9 mouse cellular contexts compared by ENCODE assay signal in genomic region chrX:48899555-48899954, GRCm38 (mm10). TPM values are rescaled to one million over a fixed set of nuclear protein-coding genes. Genes with fewer than 3 reads are reported as not detected.
DNase-seq lines count a peak whose midpoint lies in the region; ATAC-seq and TF ChIP-seq lines count a peak whose summit lies in the region.
"Had no signal": no experiment of that assay in that cellular context is flagged by ENCODE, and none has a peak within 500 bp of the region (broad histone marks: within the 10 kb centered on the region; RNA-seq: fewer than 3 reads in every experiment).

No protein-coding gene starts in this region.

- no peak overlapping the region for H3K9ac ChIP-seq in kidney, postnatal 0 days (ENCODE audit: low read depth, low read length)
- no peak overlapping the region for H3K9ac ChIP-seq in kidney, embryonic 14.5 days (ENCODE audit: low read depth, low read length)
- H3K9ac ChIP-seq: limb, embryonic 12.5 days had no signal

- TF ChIP-seq CTCF in kidney, postnatal 0 days (IDR thresholded peaks at IDR 0.05; ENCODE audit: low read depth): peak; percentile 76

- no peaks in the 10 kb centered on the region for H3K9me3 ChIP-seq in kidney, postnatal 0 days (replicated peaks; ENCODE audit: low read length)
- H3K9me3 ChIP-seq in kidney, embryonic 14.5 days (ENCODE audit: control insufficient read depth, low read length): no peaks in the 10 kb centered on the region
- H3K9me3 ChIP-seq: limb, embryonic 12.5 days had no signal

- WGBS in kidney, postnatal 0 days: 43% methylated on average over 5 of the region's 5 CpGs
- WGBS in kidney, embryonic 14.5 days: 53% methylated on average over 5 of the region's 5 CpGs

- H3K36me3 ChIP-seq in kidney, postnatal 0 days (ENCODE audit: insufficient read depth, low read length): no peaks in the 10 kb centered on the region
- no peaks in the 10 kb centered on the region for H3K36me3 ChIP-seq in kidney, embryonic 14.5 days (ENCODE audit: control insufficient read depth, insufficient read depth, low read length)
- H3K36me3 ChIP-seq: limb, embryonic 12.5 days had no signal

- DNase-seq in adrenal gland, postnatal 10 days: peak; percentile 39
- no peak for DNase-seq in adrenal gland, adult 8-10 months
- peak; percentile 43 for DNase-seq in kidney, postnatal 0 days (ENCODE audit: low spot score)
- peak; percentile 50 for DNase-seq in 3T3-L1 (ENCODE audit: low read depth, low spot score)
- peak; percentile 41 for DNase-seq in embryo, embryonic 10.5 days (ENCODE audit: low spot score)
- peak; percentile 31 for DNase-seq in naive thymus-derived CD4-positive, alpha-beta T cell, adult 2 months (ENCODE audit: low read depth)

- no peak for ATAC-seq in kidney, postnatal 0 days (replicated peaks; ENCODE audit: low FRiP score, low read depth)
- ATAC-seq in kidney, embryonic 14.5 days (ENCODE audit: low FRiP score, low TSS enrichment): no peak
- ATAC-seq in inflammation-experienced regulatory T-cells, adult 6 months: no peak

- no peaks in the 10 kb centered on the region for H3K27me3 ChIP-seq in kidney, postnatal 0 days (ENCODE audit: insufficient read depth, low read length)
- no peaks in the 10 kb centered on the region for H3K27me3 ChIP-seq in kidney, embryonic 14.5 days (ENCODE audit: control insufficient read depth, insufficient read depth, low read length)
- H3K27me3 ChIP-seq: limb, embryonic 12.5 days had no signal

- no peak overlapping the region for H3K4me2 ChIP-seq in kidney, postnatal 0 days (ENCODE audit: low read length)
- no peak overlapping the region for H3K4me2 ChIP-seq in kidney, embryonic 14.5 days (replicated peaks; ENCODE audit: low read depth, low read length)
- H3K4me2 ChIP-seq: limb, embryonic 12.5 days had no signal

- H3K4me3 ChIP-seq in kidney, postnatal 0 days (replicated peaks; ENCODE audit: low read depth, low read length): no peak overlapping the region
- no peak overlapping the region for H3K4me3 ChIP-seq in kidney, embryonic 14.5 days (ENCODE audit: low read length)
- H3K4me3 ChIP-seq: limb, embryonic 12.5 days had no signal

- no peak overlapping the region for H3K27ac ChIP-seq in kidney, postnatal 0 days
- no peak overlapping the region for H3K27ac ChIP-seq in kidney, embryonic 14.5 days (ENCODE audit: low read depth, low read length)
- H3K27ac ChIP-seq: limb, embryonic 12.5 days had no signal

- H3K4me1 ChIP-seq in kidney, postnatal 0 days (replicated peaks; ENCODE audit: insufficient read depth, low read length): no peaks in the 10 kb centered on the region
- H3K4me1 ChIP-seq in kidney, embryonic 14.5 days (ENCODE audit: control insufficient read depth, insufficient read depth, low read length): no peaks in the 10 kb centered on the region
- H3K4me1 ChIP-seq: limb, embryonic 12.5 days had no signal

RNA-seq across cellular contexts. Expression of gene Gm595, which starts 22.0 kb away (rescaled TPM):
- not detected for total RNA-seq in adrenal gland, postnatal 10 days (2021)
- under 1 TPM in 1 of 4 experiments, not detected in 3; 0.15 TPM for total RNA-seq in adrenal gland, adult 8-10 months (2022)
- polyA plus RNA-seq in kidney, postnatal 0 days (2015; fragmentation: Nextera tagmentation; extraction: Ambion mirVana): not detected in 2 replicates
- not detected in 2 replicates for polyA plus RNA-seq in kidney, embryonic 14.5 days (2014; fragmentation: Nextera tagmentation; extraction: Ambion mirVana)
- not detected for polyA plus RNA-seq in inflammation-experienced regulatory T-cells, adult 6 months (2017; shearing (Covaris generic))
- polyA plus RNA-seq: limb, embryonic 12.5 days had no signal
